Mouse (Mus musculus) hindbrain, postnatal 0 days (tissue): ENCODE results near the gene Mat1a. TPM values are rescaled to one million over a fixed set of nuclear protein-coding genes. Genes with fewer than 3 reads are reported as not detected.

Experiments
- ATAC-seq: fragments of 200-750 bp; cut with Nextera tagmentation; 2 replicates; pipeline ENCODE4 v1.8.0; 2017; ENCODE audit warnings: mild to moderate bottlenecking, moderate TSS enrichment, moderate library complexity
- DNase-seq: peaks from one replicate; pipeline ENCODE4 v3.0.0-alpha.2; 2015; ENCODE audit warnings: low spot score
- H3K27ac ChIP-seq: fragments of 300-500 bp; sonication (generic); 2 replicates; pipeline ENCODE4 v1.5.1; 2014; ENCODE audit warnings: mild to moderate bottlenecking
- H3K27me3 ChIP-seq: fragments of 300-500 bp; sonication (generic); 2 replicates; pipeline ENCODE4 v1.6.1; 2014; ENCODE audit warnings: low read length, mixed read lengths; ENCODE audit not compliant: insufficient read depth
- H3K36me3 ChIP-seq: fragments of 300-500 bp; sonication (generic); 2 replicates; pipeline ENCODE4 v1.6.1; 2014; ENCODE audit warnings: low read length, mixed read lengths; ENCODE audit not compliant: insufficient read depth
- H3K4me1 ChIP-seq: fragments of 300-500 bp; sonication (generic); 2 replicates; pipeline ENCODE4 v1.6.1; 2014; ENCODE audit warnings: antibody characterized with exemption, low read length, mixed read lengths; ENCODE audit not compliant: insufficient read depth
- H3K4me2 ChIP-seq: fragments of 300-500 bp; sonication (generic); 2 replicates; pipeline ENCODE4 v1.6.1; 2014; ENCODE audit warnings: low read depth, mild to moderate bottlenecking, low read length, moderate library complexity, mixed read lengths
- H3K4me3 ChIP-seq: fragments of 300-500 bp; sonication (generic); 2 replicates; pipeline ENCODE4 v1.5.1; 2014; ENCODE audit warnings: low read length
- H3K9ac ChIP-seq: fragments of 300-500 bp; sonication (generic); replicated peaks from 2 replicates; pipeline ENCODE4 v1.6.1; 2014; ENCODE audit warnings: mild to moderate bottlenecking, low read length, moderate library complexity, mixed read lengths
- H3K9me3 ChIP-seq: fragments of 300-500 bp; sonication (generic); 2 replicates; pipeline ENCODE4 v1.6.1; 2016; ENCODE audit warnings: low read length, mixed read lengths
- CTCF ChIP-seq: IDR thresholded peaks from 2 replicates; pipeline ENCODE4 v1.5.1; 2016; ENCODE audit warnings: antibody characterized with exemption, control low read depth, low read depth
- WGBS: fragments of 180-500 bp; shearing (Covaris S2); extraction: QIAGEN DNeasy Blood & Tissue Kit; methylation state at CpG from one replicate; pipeline ENCODE4 v1.1.7; 2014; 5-methylcytosine and 5-hydroxymethylcytosine counted together
- polyA plus RNA-seq: library from polyadenylated mRNA; unstranded; fragments of >200 nt; fragmentation: Nextera tagmentation; extraction: Ambion mirVana; gene quantifications from 2 replicates; pipeline ENCODE4 v1.2.1, GENCODE M21; 2015
- total RNA-seq: library from RNA; depleted of rRNA; stranded (reverse); fragments of >200 nt; gene quantifications from 2 replicates; pipeline ENCODE4 v1.2.3, GENCODE M21; 2014; rRNA removed

Mat1a gene
- total RNA-seq (0.29 TPM in 1 of 2 replicates, not detected in the other), polyA plus RNA-seq (not detected in 2 replicates)

DNA sequence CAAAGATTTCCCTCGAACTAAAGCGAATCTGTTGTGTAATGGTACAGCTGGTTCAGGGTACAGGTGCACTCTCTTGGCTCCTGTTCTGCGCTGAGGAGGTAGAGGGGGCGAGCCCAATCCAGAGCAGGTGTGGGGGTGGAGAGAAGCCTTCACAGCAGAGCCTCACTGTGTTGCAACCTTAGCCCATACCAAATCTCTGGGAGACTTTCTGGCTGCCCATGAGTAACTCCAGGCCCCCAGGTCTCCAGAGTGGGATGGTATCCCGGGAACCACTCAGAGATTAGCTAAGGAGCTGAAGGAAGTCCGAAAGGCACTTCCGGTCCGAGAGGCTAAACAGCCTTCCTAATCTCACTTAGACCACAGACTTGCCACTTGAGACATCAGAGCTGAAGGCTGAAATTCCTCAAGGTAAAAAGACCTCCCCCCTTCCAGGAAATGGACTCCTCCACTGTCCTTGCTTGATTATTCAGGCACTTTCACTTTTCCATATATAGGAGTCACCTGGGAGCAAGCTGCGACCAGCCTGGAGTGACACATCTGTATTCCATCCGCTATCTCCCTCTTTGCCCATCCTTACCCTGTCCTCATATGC lies at the start of gene Mat1a:
Gene Mat1a, plus strand, starts transcription at position 183 of the 592 bp plus-strand sequence.
- no peaks in the 10 kb centered on the region for H3K27me3 ChIP-seq
- H3K36me3 ChIP-seq: no peaks in the 10 kb centered on the region
- H3K4me1 ChIP-seq: no peaks in the 10 kb centered on the region
- DNase-seq (no peak), ATAC-seq (no peak)
- H3K9ac ChIP-seq: no peak within 1 kb of the TSS
- H3K4me3 ChIP-seq: no peak within 1 kb of the TSS
- H3K4me2 ChIP-seq: no peak within 1 kb of the TSS
- 84% methylated on average over 10 of the region's 10 CpGs for WGBS
- no peak within 1 kb of the TSS for H3K27ac ChIP-seq
- H3K9me3 ChIP-seq: no peaks in the 10 kb centered on the region
- TF ChIP-seq CTCF: no peak

DNA sequence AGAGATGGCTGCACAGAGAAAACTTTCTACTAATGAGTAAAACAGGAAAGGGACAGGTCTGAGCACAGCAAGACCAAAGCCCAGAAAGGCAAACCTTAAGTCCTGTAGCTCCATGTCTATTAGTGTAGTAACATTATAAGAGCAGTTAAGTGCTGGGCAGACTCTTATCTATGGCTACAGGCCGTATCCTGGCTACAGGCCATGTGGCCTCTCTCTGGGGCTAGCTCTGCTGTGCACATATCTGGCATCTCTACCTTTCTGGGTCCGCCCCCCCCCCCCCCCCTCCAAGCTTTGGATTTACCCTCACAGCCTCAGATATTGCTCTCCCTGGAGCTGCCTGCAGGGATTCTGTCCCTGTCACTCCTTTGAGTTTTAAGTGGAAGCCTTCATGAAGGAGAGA lies 39.7 kb upstream of the Mat1a start:
- no peak overlapping the region for H3K4me3 ChIP-seq
- H3K27ac ChIP-seq: no peak overlapping the region
- no peak overlapping the region for H3K9ac ChIP-seq
- no peaks in the 10 kb centered on the region for H3K36me3 ChIP-seq
- no peak for DNase-seq
- no peak overlapping the region for H3K4me2 ChIP-seq
- no peaks in the 10 kb centered on the region for H3K4me1 ChIP-seq
- H3K9me3 ChIP-seq: no peaks in the 10 kb centered on the region
- no peaks in the 10 kb centered on the region for H3K27me3 ChIP-seq
- no peak for ATAC-seq
- TF ChIP-seq CTCF: no peak
- WGBS: 57% methylated on average over 2 of the region's 2 CpGs

DNA sequence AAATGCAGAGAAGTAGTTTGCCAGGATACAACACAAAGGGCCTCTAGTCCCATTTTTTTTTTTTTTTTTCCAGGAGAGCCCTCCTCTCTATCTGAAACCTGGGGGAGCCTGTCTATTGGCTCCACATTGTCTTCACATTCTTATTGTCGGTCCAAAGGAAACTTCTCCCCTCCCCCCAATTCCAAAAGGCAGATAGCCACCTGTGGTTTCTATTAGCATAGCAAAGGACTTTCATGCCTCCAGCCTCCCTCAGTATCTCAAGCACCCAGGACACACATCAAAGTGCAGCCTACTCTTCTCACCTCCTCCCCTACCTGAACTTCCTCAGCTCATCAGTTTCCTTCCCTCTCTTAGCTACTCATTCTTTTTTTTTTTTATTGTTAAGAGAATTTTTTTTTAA lies 38.4 kb upstream of the Mat1a start:
- no peak overlapping the region for H3K4me3 ChIP-seq
- no peak for TF ChIP-seq CTCF
- H3K4me1 ChIP-seq: no peaks in the 10 kb centered on the region
- no peak overlapping the region for H3K9ac ChIP-seq
- no peaks in the 10 kb centered on the region for H3K36me3 ChIP-seq
- ATAC-seq (no peak), DNase-seq (no peak)
- WGBS: 9% methylated on average over 1 of the region's 1 CpGs
- H3K27me3 ChIP-seq: no peaks in the 10 kb centered on the region
- no peak overlapping the region for H3K4me2 ChIP-seq
- H3K27ac ChIP-seq: no peak overlapping the region
- H3K9me3 ChIP-seq: no peaks in the 10 kb centered on the region

DNA sequence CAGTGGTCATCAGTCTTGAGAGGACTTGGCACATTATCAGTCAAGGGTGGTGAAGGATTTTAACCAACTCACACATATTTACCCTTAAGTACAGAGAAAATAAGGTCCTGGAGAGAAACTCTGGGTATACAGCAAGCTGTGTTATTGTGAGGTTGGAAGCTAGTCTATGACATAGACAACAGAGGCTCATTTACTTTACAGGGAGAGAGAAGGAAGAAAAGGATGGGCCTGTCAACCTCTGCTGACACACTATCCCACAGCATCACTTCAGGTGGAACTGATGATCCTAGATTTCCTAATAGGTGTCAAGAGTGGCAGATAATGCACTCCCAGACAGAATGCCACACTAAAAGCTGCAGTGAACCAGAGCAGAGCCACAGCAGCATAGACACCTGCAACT lies 35.7 kb upstream of the Mat1a start, which contains the start of gene Dydc2:
Gene Dydc2, minus strand, starts transcription at position 101 of the 400 bp plus-strand sequence.
- no peaks in the 10 kb centered on the region for H3K27me3 ChIP-seq
- H3K4me2 ChIP-seq: no peak within 1 kb of the TSS
- no peak within 1 kb of the TSS for H3K27ac ChIP-seq
- no peak within 1 kb of the TSS for H3K9ac ChIP-seq
- no peak within 1 kb of the TSS for H3K4me3 ChIP-seq
- H3K9me3 ChIP-seq: no peaks in the 10 kb centered on the region
- H3K36me3 ChIP-seq: no peaks in the 10 kb centered on the region
- DNase-seq (no peak), ATAC-seq (no peak)
- H3K4me1 ChIP-seq: no peaks in the 10 kb centered on the region
- no peak for TF ChIP-seq CTCF

DNA sequence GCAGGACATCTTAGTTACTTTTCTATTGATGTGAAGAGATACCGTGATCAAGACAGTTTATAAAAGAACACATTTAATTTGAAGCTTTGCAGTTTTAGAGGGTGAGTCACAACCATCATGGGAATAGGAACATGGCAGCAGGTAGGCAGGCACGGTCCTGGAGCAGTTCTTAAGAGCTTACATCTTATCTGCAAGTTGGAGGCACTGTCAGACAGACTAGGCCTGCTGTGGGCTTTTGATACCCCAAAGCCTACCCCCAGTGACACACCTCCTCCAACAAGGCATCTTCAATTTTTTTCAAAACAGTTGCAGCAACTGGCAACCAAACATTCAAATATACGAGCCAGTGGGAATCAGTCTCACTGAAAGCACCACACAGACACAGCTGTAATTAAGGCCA lies 34.5 kb upstream of the Mat1a start:
- 81% methylated on average over 3 of the region's 3 CpGs for WGBS
- Histone ChIP-seq H3K36me3 (no peaks in the 10 kb centered on the region), H3K4me2 (no peak overlapping the region), H3K9me3 (no peaks in the 10 kb centered on the region), H3K27me3 (no peaks in the 10 kb centered on the region), H3K4me3 (no peak overlapping the region), H3K4me1 (no peaks in the 10 kb centered on the region), H3K27ac (no peak overlapping the region), H3K9ac (no peak overlapping the region)
- TF ChIP-seq CTCF: no peak
- DNase-seq: no peak
- ATAC-seq: no peak

DNA sequence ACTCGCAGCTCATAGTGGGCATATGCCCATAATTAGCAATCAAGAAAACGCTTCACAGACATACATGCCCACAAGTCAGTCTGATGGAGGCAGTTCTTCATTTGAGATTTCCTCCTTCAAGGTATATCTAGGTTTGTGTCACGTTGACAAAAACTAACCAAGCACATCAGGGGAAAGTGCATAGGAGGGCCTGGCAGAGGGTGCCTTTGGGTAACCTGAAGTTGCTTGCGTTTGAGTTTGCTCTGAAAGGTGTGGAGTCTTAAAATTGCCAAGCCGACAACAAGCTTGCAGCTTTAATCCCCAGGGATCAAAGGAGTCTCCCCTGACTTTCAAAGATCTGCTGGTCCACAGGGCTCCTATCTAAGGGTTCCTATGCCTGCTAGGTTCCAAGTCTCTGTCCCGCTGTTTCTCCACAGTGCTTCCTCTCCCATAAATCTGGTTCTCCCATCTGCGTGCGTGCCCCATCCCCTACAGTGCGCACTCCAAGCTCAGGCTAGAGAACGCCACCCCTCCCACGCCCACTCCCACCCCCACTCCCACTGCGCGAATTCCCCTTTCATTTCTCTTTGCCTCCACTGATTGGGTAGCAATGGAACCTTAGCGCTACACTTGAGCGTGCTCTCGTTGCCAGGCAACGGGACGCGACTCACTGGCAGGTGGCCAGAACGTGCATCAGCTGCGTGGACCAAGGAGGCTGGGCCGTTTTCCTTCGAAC lies 32.4 kb upstream of the Mat1a start, which contains the start of gene Dydc1:
Gene Dydc1, plus strand, starts transcription at position 683 of the 715 bp plus-strand sequence.
- Histone ChIP-seq H3K9me3 (no peaks in the 10 kb centered on the region), H3K4me1 (no peaks in the 10 kb centered on the region), H3K36me3 (no peaks in the 10 kb centered on the region), H3K27me3 (no peaks in the 10 kb centered on the region), H3K4me3 (peak within 1 kb of the TSS; percentile 47), H3K27ac (no peak within 1 kb of the TSS; the same call in 1 of the 2 replicates), H3K4me2 (peak within 1 kb of the TSS; percentile 83), H3K9ac (peak within 1 kb of the TSS; percentile 37; the same call in 1 of the 2 replicates)
- DNase-seq: peak; percentile 90
- no peak for TF ChIP-seq CTCF
- WGBS: 12% methylated on average over 23 of the region's 23 CpGs
- peak; percentile 92 for ATAC-seq

DNA sequence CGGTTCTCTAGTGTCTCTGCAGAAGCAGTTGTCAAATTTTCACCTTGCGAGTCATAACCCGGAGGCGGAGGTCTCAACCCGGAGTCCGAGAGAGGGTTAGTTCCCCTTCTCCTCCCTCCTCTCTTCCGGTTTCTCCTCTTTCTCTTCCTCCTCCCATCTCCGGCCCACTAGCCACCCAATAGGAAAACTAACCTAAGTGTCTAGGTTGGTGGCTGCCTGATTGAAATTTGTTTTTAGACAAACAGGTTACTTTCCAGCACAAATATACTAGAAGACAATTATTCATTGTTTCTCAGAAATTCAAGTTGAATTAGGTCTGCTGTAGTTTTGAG lies 31.9 kb upstream of the Mat1a start:
- Histone ChIP-seq H3K27me3 (no peaks in the 10 kb centered on the region), H3K4me3 (peak overlapping the region; percentile 47), H3K9ac (peak overlapping the region; percentile 37; the same call in 1 of the 2 replicates), H3K27ac (no peak overlapping the region; the same call in 1 of the 2 replicates), H3K4me2 (peak overlapping the region; percentile 83), H3K36me3 (no peaks in the 10 kb centered on the region), H3K4me1 (no peaks in the 10 kb centered on the region), H3K9me3 (no peaks in the 10 kb centered on the region)
- DNase-seq (no peak), ATAC-seq (peak; percentile 79; the same call in 1 of the 2 replicates)
- TF ChIP-seq CTCF: no peak
- 4% methylated on average over 8 of the region's 8 CpGs for WGBS
